In the genomic region with DNA sequence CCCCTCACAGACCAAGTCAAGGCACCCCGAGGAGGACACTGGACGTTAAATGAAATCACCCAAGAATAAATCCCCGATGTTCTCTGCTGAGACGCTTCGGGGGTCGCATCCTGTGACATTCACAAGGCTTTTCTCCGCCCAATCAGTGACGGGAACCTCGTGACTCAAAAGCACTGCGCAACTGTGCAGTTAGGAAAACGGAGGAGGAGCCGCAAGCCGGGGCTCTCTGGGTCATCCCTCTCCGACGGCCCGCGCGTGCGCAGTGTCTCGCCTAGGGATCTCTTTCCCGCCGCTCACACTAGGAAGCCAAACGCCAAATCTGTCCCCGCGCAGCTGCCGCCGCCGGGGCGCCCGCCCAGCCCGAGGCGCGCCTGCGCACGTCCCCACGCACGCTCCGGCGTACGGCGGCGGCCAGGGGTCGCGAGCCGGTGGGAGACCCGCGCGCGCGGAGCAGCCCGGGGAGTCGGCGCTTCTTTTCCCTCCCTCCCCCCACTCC, we compare ENCODE assay signal across 7 mouse cellular contexts. TPM values are rescaled to one million over a fixed set of nuclear protein-coding genes. Genes with fewer than 3 reads are reported as not detected.
DNase-seq lines count a peak whose midpoint lies in the region; ATAC-seq and TF ChIP-seq lines count a peak whose summit lies in the region.

A gene (plus strand): TSS at position 363 of the 496 bp plus-strand sequence.

- DNase-seq in adrenal gland, postnatal 10 days = peak; percentile 98
- peak; percentile 99 for DNase-seq in embryonic facial prominence, embryonic 10.5 days (ENCODE audit: low spot score)
- peak; percentile 62 for DNase-seq in gonadal fat pad, adult 2 months (ENCODE audit: low read depth)
- peak; percentile 99 for DNase-seq in left cerebral cortex, postnatal 4 days

- H3K27me3 ChIP-seq in embryonic facial prominence, embryonic 10.5 days (replicated peaks; ENCODE audit: low read depth, poor library complexity, severe bottlenecking) = no peaks in the 10 kb centered on the region
- H3K27me3 ChIP-seq in intestine, postnatal 0 days (replicated peaks; ENCODE audit: control insufficient read depth, insufficient read depth, low read length) = no peaks in the 10 kb centered on the region
- H3K27me3 ChIP-seq in midbrain, embryonic 12.5 days = no peaks in the 10 kb centered on the region
- H3K27me3 ChIP-seq in small intestine, adult 2 months (ENCODE audit: control insufficient read depth, insufficient read depth, low read length) = no peaks in the 10 kb centered on the region

- H3K36me3 ChIP-seq in embryonic facial prominence, embryonic 10.5 days (replicated peaks) = peaks cover 29% of the 10 kb centered on the region
- H3K36me3 ChIP-seq in intestine, postnatal 0 days (ENCODE audit: control insufficient read depth, insufficient read depth) = no peaks in the 10 kb centered on the region
- peaks cover 10% of the 10 kb centered on the region; the same call in 1 of the 2 replicates for H3K36me3 ChIP-seq in midbrain, embryonic 12.5 days
- peaks cover 11% of the 10 kb centered on the region for H3K36me3 ChIP-seq in small intestine, adult 2 months (ENCODE audit: control insufficient read depth, insufficient read depth, low read length)

- ATAC-seq in intestine, postnatal 0 days = peak; percentile 98
- ATAC-seq in midbrain, embryonic 12.5 days (ENCODE audit: low FRiP score, low read depth) = peak; percentile 96

- H3K4me2 ChIP-seq in intestine, postnatal 0 days (replicated peaks; ENCODE audit: low read depth) = peak within 1 kb of the TSS; percentile 78
- H3K4me2 ChIP-seq in midbrain, embryonic 12.5 days (replicated peaks) = peak within 1 kb of the TSS; percentile 77

- H3K9ac ChIP-seq in intestine, postnatal 0 days (ENCODE audit: low read depth, low read length) = peak within 1 kb of the TSS; percentile 87
- H3K9ac ChIP-seq in midbrain, embryonic 12.5 days (replicated peaks) = peak within 1 kb of the TSS; percentile 87

- under 1% methylated on average over 53 of the region's 53 CpGs for WGBS in embryonic facial prominence, embryonic 10.5 days
- under 1% methylated on average over 36 of the region's 53 CpGs for WGBS in intestine, postnatal 0 days
- under 1% methylated on average over 52 of the region's 53 CpGs for WGBS in midbrain, embryonic 12.5 days
- 1% methylated on average over 53 of the region's 53 CpGs for WGBS in small intestine, adult 2 months

- TF ChIP-seq POLR2A in small intestine, adult 2 months (IDR thresholded peaks at IDR 0.05; ENCODE audit: low read depth, low read length) = peak; percentile 62

- no peaks in the 10 kb centered on the region for H3K9me3 ChIP-seq in embryonic facial prominence, embryonic 10.5 days
- no peaks in the 10 kb centered on the region for H3K9me3 ChIP-seq in intestine, postnatal 0 days (ENCODE audit: control insufficient read depth)
- no peaks in the 10 kb centered on the region for H3K9me3 ChIP-seq in midbrain, embryonic 12.5 days

- H3K4me3 ChIP-seq in embryonic facial prominence, embryonic 10.5 days = peak within 1 kb of the TSS; percentile 84
- H3K4me3 ChIP-seq in intestine, postnatal 0 days (ENCODE audit: low read depth, low read length) = peak within 1 kb of the TSS; percentile 98
- peak within 1 kb of the TSS; percentile 87 for H3K4me3 ChIP-seq in midbrain, embryonic 12.5 days
- H3K4me3 ChIP-seq in small intestine, adult 2 months (ENCODE audit: low read depth, low read length) = peak within 1 kb of the TSS; percentile 95

- H3K27ac ChIP-seq in embryonic facial prominence, embryonic 10.5 days (replicated peaks) = peak within 1 kb of the TSS; percentile 96
- peak within 1 kb of the TSS; percentile 92 for H3K27ac ChIP-seq in intestine, postnatal 0 days (ENCODE audit: low read depth, low read length)
- H3K27ac ChIP-seq in midbrain, embryonic 12.5 days (replicated peaks) = peak within 1 kb of the TSS; percentile 91
- H3K27ac ChIP-seq in small intestine, adult 2 months (ENCODE audit: insufficient read depth, low read depth, low read length) = peak within 1 kb of the TSS; percentile 59

- intact Hi-C loops in left cerebral cortex, postnatal 4 days (cut with DNase I) = loop anchor here (5.0 kb wide), 1 partner anchor 135 kb away; no protein-coding TSS in a partner anchor

- no peak for TF ChIP-seq CTCF in intestine, postnatal 0 days (IDR thresholded peaks at IDR 0.05; ENCODE audit: low read depth)
- TF ChIP-seq CTCF in small intestine, adult 2 months (IDR thresholded peaks at IDR 0.05; ENCODE audit: extremely low read depth, insufficient read length, insufficient replicate concordance, low read depth, low read length) = no peak

- peaks cover 12% of the 10 kb centered on the region for H3K4me1 ChIP-seq in embryonic facial prominence, embryonic 10.5 days
- 0 out of 2 replicates have a peak, but pooled peaks cover 3% of the 10 kb centered on the region for H3K4me1 ChIP-seq in intestine, postnatal 0 days (replicated peaks; ENCODE audit: control insufficient read depth, insufficient read depth, low read length)
- peaks cover 24% of the 10 kb centered on the region for H3K4me1 ChIP-seq in midbrain, embryonic 12.5 days
- H3K4me1 ChIP-seq in small intestine, adult 2 months (ENCODE audit: control insufficient read depth, insufficient read depth, insufficient read length, low read length) = peaks cover 3% of the 10 kb centered on the region; the same call in 1 of the 2 replicates

RNA-seq across cellular contexts. Expression of the gene that starts here (rescaled TPM):
- 10 to 100 TPM; 30.5 to 34.7 TPM for total RNA-seq in adrenal gland, postnatal 10 days (2021)
- 23.4 and 23.6 TPM in 2 replicates for polyA plus RNA-seq in embryonic facial prominence, embryonic 10.5 days (2016; fragmentation: Nextera tagmentation; extraction: Ambion mirVana)
- polyA plus RNA-seq in gonadal fat pad, adult 2 months (2012; rRNA removed) = 10.4 and 14.2 TPM in 2 replicates
- polyA plus RNA-seq in intestine, postnatal 0 days (2015; fragmentation: Nextera tagmentation; extraction: Ambion mirVana) = 8.4 and 9.3 TPM in 2 replicates
- 10 to 100 TPM; 25.8 to 27.1 TPM for total RNA-seq in left cerebral cortex, postnatal 4 days (2021)
- polyA plus RNA-seq in midbrain, embryonic 12.5 days (2016; fragmentation: Nextera tagmentation; extraction: Ambion mirVana) = 24.4 and 26.0 TPM in 2 replicates
- 6.6 and 12.2 TPM in 2 replicates for polyA plus RNA-seq in small intestine, adult 2 months (2012; rRNA removed)

Comparison
In these comparisons a context has a peak if more than half of its experiments do, and no peak if none do; other contexts are left out.
1. Peak in every context shown above with its lines: DNase-seq, ATAC-seq, H3K4me3 ChIP-seq and H3K27ac ChIP-seq.